Mouse (Mus musculus): ENCODE measurements around the gene Celf2.
"Not testable (repeated sequence)": the region's sequence is repeated elsewhere in the genome, so short reads cannot be mapped to it uniquely, and the experiment has no call there.

The Celf2 gene

DNA sequence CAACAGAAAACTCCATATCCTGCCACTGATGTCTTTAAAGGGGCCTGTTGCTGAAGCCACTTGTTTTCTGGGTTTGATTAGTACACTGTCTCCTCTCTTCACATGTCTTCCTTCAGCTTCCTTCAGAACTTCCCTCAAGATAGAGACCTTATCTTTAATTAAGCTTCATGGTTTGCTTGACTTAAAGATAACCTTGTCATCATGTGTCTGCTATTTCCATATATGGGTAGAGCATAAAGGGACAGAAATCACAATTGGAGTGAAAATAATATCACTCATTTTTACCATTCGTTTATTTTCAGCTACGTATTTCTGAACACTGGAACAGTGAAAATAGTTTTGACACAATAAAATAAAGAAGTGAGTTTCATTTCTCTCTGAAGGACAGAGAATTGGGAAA, 905.0 kb downstream of the Celf2 start:
- no peak for DNase-seq (ENCODE audit: low read depth, low spot score)

GRCm38 (mm10) chr2:6603880-6604279, 905.5 kb downstream of the Celf2 start:
- DNase-seq (ENCODE audit: low read depth, low spot score), result no peak

GRCm38 (mm10) chr2:6602163-6602562, 907.2 kb downstream of the Celf2 start:
- DNase-seq (ENCODE audit: low read depth, low spot score), result no peak

DNA sequence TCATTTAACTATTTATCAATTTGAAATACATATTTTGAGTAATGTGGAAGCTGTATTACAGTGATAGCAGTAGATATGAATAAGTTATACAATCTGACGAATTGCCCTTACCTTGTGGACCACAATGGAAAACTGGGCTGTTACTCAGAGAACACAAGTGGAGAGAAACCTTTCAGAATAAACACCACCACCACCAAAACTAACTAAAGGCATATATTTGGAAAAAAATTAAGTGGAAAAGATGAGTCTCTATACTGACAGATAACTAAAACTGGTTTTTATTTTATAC, 910.5 kb downstream of the Celf2 start:
- no peak for DNase-seq (ENCODE audit: low read depth, low spot score)

DNA sequence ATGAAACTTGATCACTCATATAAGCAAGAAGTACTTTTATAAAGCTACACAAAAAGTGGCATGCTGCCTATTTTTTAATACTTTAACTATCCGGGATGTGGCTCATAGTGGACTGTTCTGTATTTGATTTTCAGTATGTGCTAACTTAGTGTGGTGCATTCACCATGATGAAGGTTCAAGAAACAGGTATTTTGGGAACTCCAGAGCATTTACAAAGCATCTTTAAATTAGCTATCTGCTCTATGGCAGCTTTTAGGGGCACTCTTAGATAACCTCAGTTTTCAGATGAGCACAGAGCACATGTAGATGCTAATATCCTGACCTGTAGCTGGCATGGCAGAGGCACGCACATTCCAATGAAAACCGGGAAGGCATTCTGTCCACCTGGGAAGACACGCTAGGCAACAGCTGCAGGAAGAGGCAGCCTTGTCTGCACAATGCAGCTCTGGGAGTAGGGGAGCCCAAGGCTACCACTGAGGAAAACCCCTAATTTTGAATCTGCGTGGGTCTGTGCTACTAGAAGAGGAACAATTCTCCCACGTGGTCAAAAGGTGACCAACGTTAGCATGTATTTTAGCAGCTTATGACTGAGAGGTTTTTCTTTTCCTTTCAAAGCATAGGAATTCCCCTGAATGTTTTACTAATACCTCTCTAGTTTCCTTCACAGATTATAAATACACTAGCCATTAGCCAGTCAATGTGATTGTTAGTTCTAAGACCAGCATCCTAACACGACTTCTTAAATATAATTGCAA, 911.1 kb downstream of the Celf2 start:
- DNase-seq (ENCODE audit: low read depth, low spot score), result no peak

GRCm38 (mm10) chr2:6594736-6595135, 914.6 kb downstream of the Celf2 start:
- no peak for DNase-seq (ENCODE audit: low read depth, low spot score)

- DNase-seq (ENCODE audit: low read depth, low spot score), result no peak
These were observed 915.2 kb downstream of the Celf2 start for GRCm38 (mm10) chr2:6594160-6594559.

DNA sequence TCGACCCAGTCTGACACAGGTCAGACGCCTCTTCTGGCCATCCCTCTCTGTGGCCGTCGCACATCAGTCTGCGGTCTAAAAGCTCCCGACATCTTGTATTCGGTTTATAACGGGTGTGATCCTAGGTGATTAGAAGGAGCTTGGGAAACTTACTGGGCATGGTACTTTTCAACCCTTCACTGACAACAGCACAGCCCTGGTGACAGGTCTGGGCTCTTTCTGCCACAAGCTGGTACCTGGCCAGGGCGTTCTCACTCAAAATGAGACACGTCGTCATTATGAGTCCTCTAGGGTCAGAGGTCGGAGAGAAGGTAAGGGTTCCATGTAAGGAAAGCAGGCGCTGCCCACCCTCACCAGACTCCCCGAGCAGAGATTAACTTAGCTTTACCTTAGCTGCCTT, 915.6 kb downstream of the Celf2 start:
- no peak for DNase-seq (ENCODE audit: low read depth, low spot score)

GRCm38 (mm10) chr2:6586122-6586681, 923.2 kb downstream of the Celf2 start:
- DNase-seq (ENCODE audit: low read depth, low spot score), result no peak

- DNase-seq (ENCODE audit: low read depth, low spot score), result no peak
These were observed 924.2 kb downstream of the Celf2 start for GRCm38 (mm10) chr2:6585069-6585754.

GRCm38 (mm10) chr2:6582711-6583110, 926.7 kb downstream of the Celf2 start:
- no peak for DNase-seq (ENCODE audit: low read depth, low spot score)

- no peak for DNase-seq (ENCODE audit: low read depth, low spot score)
These were observed 929.3 kb downstream of the Celf2 start for GRCm38 (mm10) chr2:6580066-6580465.

DNA sequence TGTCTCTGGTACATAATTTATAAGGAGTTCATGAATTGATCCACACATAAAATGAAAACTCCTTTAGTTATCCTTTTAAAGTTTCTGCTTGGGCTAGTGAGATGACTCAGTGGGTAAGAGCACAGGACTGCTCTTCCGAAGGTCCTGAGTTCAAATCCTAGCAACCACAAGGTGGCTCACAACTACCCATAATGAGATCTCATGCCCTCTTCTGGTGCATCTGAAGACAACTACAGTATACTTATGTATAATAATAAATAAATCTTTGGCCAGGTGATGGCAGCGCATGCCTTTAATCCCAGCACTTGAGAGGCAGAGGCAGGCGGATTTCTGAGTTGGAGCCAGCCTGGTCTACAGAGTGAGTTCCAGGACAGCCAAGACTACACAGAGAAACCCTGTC, 934.0 kb downstream of the Celf2 start:
- not testable (repeated sequence) for DNase-seq (ENCODE audit: low read depth, low spot score)

- DNase-seq (ENCODE audit: low read depth, low spot score), result no peak
These were observed 935.7 kb downstream of the Celf2 start for GRCm38 (mm10) chr2:6573640-6574039.

DNA sequence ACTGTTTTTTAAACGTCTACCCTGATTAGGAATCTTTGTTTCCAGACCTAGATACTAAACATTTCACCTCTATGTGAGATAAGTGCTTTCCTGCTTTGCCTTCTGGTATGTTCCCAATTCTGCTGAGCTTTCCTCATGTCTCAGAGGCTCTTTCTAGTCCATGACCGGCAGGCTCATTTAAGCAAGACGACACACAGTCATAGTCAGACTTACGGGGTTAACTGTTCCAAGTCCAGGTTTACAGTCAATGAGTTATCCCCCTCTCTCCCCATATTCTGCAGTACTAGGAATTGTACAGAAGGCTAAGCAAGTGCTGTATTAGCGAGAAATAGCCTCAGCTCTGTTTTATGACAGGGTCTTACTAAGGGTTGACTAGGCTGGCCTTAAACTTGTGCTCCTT, 936.4 kb downstream of the Celf2 start:
- DNase-seq (ENCODE audit: low read depth, low spot score), result no peak

DNA sequence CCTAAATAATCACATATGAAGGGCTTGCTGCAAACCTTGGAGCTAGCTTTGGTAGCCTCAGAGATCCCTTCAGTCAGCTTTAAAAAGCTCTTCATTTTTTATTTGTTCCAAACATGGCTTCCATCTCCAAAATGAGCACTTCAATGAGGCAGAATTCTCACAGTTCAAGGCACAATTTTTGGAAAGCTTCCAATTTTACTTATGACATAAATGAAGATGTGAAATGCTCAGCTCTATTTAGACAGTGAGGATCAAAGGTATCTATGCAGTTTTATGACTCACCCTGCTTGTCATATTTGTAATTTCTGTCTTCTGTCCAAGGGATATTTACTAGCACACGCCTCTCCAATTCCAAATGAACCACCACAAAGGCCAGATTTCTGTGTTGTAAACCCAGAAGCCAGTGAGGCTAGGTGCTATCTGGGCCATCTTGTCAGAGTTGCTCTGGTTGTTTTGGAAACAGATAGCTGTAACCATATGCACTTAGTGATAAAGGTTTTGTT, 940.3 kb downstream of the Celf2 start:
- no peak for DNase-seq (ENCODE audit: low read depth, low spot score)

DNA sequence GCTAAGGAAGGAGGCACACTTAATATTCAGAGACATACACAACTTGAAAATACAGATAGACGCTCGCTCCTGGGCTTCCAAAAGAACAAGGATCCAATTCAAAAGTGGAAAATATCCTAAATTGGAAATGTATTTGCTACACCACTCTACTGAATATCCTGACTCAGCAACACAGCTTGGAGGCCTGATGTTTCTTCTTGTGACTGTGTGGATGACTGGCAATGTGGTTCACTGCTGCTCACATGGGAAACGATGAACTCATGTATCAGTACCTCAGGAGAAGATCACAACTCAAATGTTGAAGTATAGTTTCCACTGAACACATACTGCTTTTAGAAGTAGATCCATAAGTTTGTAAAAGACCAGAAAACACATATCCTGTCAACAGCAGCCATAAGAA, 944.2 kb downstream of the Celf2 start:
- no peak for DNase-seq (ENCODE audit: low read depth, low spot score)

DNA sequence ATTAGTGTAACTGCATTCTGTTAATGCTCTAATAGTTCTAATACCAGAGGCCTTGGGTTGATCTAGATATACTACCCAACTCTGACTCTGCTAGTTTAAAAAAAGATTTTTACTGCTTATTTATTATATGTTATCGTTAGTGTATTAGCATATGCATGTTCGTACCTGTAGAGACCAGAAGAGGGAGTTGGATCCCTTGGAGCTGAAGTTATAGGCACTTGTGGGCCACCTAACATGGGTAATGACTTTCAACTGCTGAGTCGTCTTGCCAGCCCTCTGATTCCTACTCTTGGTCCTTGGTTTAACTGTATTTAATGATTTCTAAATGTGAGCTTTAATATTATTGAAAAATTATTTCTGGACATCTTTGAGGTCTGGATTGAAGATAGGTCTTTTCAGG, 948.0 kb downstream of the Celf2 start:
- no peak for DNase-seq (ENCODE audit: low read depth, low spot score)

DNA sequence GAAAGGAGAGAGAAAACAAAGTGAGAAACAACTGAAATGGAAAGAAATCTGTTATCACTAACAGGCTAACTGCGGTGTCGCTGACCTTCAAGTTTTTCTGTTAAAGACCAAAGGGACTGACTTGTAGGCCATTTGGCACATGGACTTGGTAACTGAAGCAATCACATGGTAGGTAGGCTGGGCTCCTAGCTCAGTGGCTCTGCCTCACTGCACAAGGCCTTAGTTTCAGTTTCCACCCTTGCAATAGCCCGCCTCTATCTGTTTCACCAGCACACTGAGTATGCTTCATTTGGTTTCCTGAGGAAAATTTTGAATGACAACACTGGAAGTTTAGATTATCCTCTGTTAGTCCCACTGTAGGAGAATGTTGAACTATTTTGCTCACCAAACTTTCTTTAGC, 948.6 kb downstream of the Celf2 start:
- no peak for DNase-seq (ENCODE audit: low read depth, low spot score)

- DNase-seq (ENCODE audit: low read depth, low spot score), result no peak
These were observed 949.8 kb downstream of the Celf2 start for GRCm38 (mm10) chr2:6559581-6559980.

DNA sequence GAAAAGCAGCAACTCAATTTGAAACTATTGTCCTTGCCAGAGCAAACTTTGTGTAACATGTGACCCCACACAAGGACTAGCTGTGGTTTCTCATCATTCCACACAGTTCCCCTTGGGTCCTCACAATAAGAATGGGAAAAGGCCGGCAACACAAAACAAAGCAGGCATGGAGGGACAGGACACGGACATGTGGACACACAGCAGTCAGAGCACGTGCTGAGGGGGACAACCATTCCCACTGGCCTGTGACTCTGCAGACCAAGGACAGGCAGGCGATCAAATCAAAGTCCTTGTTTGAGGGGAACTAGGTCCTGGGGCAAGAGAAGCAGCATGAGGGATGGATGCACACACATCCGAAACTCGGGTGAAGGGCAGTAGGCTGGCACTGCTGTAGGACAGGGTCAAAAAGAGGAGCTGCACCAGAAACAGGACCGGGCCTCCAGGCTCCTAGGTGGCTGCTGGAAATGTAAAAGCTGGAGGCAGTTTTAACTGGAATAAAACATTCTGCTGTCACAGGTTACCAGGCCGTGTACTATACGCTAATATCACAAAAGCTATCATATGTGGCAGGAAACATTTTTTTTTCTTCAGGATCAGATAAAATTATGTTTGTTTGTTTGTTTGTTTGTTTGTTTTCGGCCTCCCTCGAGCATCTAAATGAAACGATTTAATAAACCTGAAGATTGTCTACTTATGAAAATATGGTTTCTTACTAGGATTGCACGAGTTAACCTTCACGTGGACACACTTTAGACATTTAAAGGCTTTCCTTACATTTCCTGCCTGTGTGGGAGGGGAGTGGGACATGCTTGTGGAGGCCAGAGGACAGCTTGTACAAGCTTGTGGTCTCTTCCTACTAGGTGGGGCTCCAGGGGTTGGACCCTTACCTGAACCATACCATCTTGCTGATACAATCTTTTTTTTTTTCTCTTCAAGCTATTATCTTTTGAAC, 950.8 kb downstream of the Celf2 start:
- no peak for DNase-seq (ENCODE audit: low read depth, low spot score)

- no peak for DNase-seq (ENCODE audit: low read depth, low spot score)
These were observed 951.6 kb downstream of the Celf2 start for GRCm38 (mm10) chr2:6557749-6558148.
